ENCODE assay signal across 20 mouse cellular contexts in the genomic region with DNA sequence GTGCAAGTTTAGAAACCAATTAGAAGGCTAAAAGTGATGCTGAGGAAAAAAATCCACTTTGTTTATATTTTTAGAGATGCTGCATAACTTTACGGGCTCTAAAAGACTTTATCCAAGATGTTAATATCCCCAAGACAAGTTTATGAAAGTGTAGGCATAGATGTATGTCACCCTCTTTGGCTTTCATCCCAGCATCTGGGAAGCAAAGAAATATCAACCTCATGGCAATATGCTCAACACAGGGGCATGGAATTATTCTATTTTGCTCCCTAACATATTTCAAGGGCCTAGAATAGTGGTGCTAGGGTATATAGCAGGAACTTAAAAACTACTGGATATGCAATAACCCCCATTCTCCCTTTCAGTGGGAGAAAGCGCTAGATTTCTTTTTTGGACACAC.
"Had no signal": no experiment of that assay in that cellular context is flagged by ENCODE, and none has a peak within 500 bp of the region (broad histone marks: within the 10 kb centered on the region; RNA-seq: fewer than 3 reads in every experiment).

No protein-coding gene starts in this region.

- DNase-seq: kidney, adult 8-10 months; kidney, postnatal 10 days; kidney, postnatal 36 days; layer of hippocampus, postnatal 36 days; liver; lung, adult 18-20 months; lung, postnatal 10 days; lung, postnatal 36 days; thymus, adult 2 months; thymus, postnatal 14 days had no signal

- H3K4me3 ChIP-seq: kidney, embryonic 15.5 days; limb, embryonic 10.5 days; limb, embryonic 13.5 days; liver, embryonic 12.5 days; liver, embryonic 15.5 days; lung, embryonic 15.5 days; megakaryocyte, embryonic 14.5 days; midbrain, embryonic 10.5 days; midbrain, embryonic 13.5 days had no signal

- ATAC-seq: liver, embryonic 12.5 days; midbrain, embryonic 13.5 days; midbrain, embryonic 16.5 days had no signal

- H3K27ac ChIP-seq: kidney, embryonic 15.5 days; limb, embryonic 10.5 days; limb, embryonic 13.5 days; liver, embryonic 12.5 days; liver, embryonic 15.5 days; lung, embryonic 15.5 days; midbrain, embryonic 10.5 days; midbrain, embryonic 13.5 days had no signal

- H3K4me1 ChIP-seq: kidney, embryonic 15.5 days; limb, embryonic 10.5 days; limb, embryonic 13.5 days; liver, embryonic 12.5 days; liver, embryonic 15.5 days; lung, embryonic 15.5 days; megakaryocyte, embryonic 14.5 days; midbrain, embryonic 10.5 days; midbrain, embryonic 13.5 days had no signal
